Mouse (Mus musculus): ENCODE measurements at regions not wholly inside any gene's neighbourhood (a gene's known extent, or its start where the extent isn't known, plus 50 kb on each side); places are given as distances from the start of the nearest gene placed in this dataset.

- in situ Hi-C loops (cut with MboI; ENCODE audit: unreplicated experiment in 2 of 2) = no loop called here
Measured at GRCm38 (mm10) chr9:56547291-56547977, 129.0 kb downstream of the Hmg20a start.

- in situ Hi-C loops (cut with MboI; ENCODE audit: unreplicated experiment in 2 of 2) = loop anchor here (5.0 to 10.0 kb wide), 4 partner anchors 337 to 1115 kb away; no protein-coding TSS in a partner anchor
Measured at GRCm38 (mm10) chr9:56549774-56550173, 131.4 kb downstream of the Hmg20a start.

GRCm38 (mm10) chr9:56550178-56550577 is 131.8 kb downstream of the Hmg20a start:
- in situ Hi-C loops (cut with MboI; ENCODE audit: unreplicated experiment in 2 of 2) = loop anchor here (5.0 to 10.0 kb wide), 4 partner anchors 338 to 1115 kb away; no protein-coding TSS in a partner anchor

GRCm38 (mm10) chr9:56551376-56552186 is 133.2 kb downstream of the Hmg20a start:
- in situ Hi-C loops (cut with MboI; ENCODE audit: unreplicated experiment in 2 of 2) = loop anchor here (5.0 to 10.0 kb wide), 4 partner anchors 339 to 1117 kb away; no protein-coding TSS in a partner anchor

- in situ Hi-C loops (cut with MboI; ENCODE audit: unreplicated experiment in 2 of 2) = loop anchor here (5.0 to 10.0 kb wide), 4 partner anchors 340 to 1117 kb away; no protein-coding TSS in a partner anchor
Measured at GRCm38 (mm10) chr9:56552187-56552686, 133.8 kb downstream of the Hmg20a start.

GRCm38 (mm10) chr9:56552766-56553165 is 134.4 kb downstream of the Hmg20a start:
- in situ Hi-C loops (cut with MboI; ENCODE audit: unreplicated experiment in 2 of 2) = loop anchor here (5.0 to 10.0 kb wide), 4 partner anchors 340 to 1118 kb away; no protein-coding TSS in a partner anchor

GRCm38 (mm10) chr9:56553626-56554025 is 135.2 kb downstream of the Hmg20a start:
- in situ Hi-C loops (cut with MboI; ENCODE audit: unreplicated experiment in 2 of 2) = loop anchor here (5.0 to 10.0 kb wide), 4 partner anchors 341 to 1119 kb away; no protein-coding TSS in a partner anchor

- in situ Hi-C loops (cut with MboI; ENCODE audit: unreplicated experiment in 2 of 2) = loop anchor here (5.0 to 10.0 kb wide), 4 partner anchors 342 to 1119 kb away; no protein-coding TSS in a partner anchor
Measured at GRCm38 (mm10) chr9:56554096-56554495, 135.7 kb downstream of the Hmg20a start.

- in situ Hi-C loops (cut with MboI; ENCODE audit: unreplicated experiment in 2 of 2) = loop anchor here (10.0 kb wide), 2 partner anchors 615 to 1125 kb away; no protein-coding TSS in a partner anchor
Measured at GRCm38 (mm10) chr9:56559618-56560144, 141.3 kb downstream of the Hmg20a start.

GRCm38 (mm10) chr9:56562440-56562839 is 144.0 kb downstream of the Hmg20a start:
- in situ Hi-C loops (cut with MboI; ENCODE audit: unreplicated experiment in 2 of 2) = no loop called here

- in situ Hi-C loops (cut with MboI; ENCODE audit: unreplicated experiment in 2 of 2) = no loop called here
Measured at GRCm38 (mm10) chr9:56564048-56564737, 145.8 kb downstream of the Hmg20a start.

Data from v-Abl transformed pro-B cells (cell line).